Mouse (Mus musculus) small intestine, adult 2 months (tissue): ENCODE data around the gene Zbed4.

Source experiments
- CTCF ChIP-seq: fragments of 200-500 bp; IDR thresholded peaks from 2 replicates; pipeline ENCODE4 v1.5.1; 2012; ENCODE audit warnings: low read depth, mild to moderate bottlenecking, control low read depth, inconsistent platforms, low read length, moderate library complexity, mixed read lengths; ENCODE audit not compliant: insufficient replicate concordance, insufficient read length; ENCODE audit errors: extremely low read depth
- POLR2A ChIP-seq: fragments of 200-500 bp; IDR thresholded peaks from 2 replicates; pipeline ENCODE4 v1.6.1; 2012; ENCODE audit warnings: low read depth, mild to moderate bottlenecking, control low read depth, inconsistent platforms, low read length, moderate library complexity

DNA sequence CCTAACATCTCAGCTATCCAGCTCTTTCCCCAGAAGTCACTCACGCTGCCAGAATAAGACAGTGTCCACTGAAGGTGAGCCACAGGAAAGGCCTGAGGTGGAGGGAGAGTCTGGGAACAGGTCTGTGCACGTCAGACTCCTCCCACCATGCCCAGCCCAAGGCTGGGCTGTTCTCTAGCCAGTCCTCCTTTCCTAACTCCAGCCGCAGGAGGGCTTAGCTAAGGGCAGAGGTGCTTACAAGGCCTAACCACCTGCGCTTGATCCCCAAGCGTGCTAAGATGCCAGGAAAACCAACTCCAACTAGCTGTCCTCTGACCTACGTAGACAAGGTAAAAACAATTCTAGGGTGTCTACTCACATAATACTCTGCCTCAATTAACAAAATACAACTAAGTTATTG is 45.1 kb upstream of the Zbed4 start:
- TF ChIP-seq CTCF, result no peak
- no peak for TF ChIP-seq POLR2A
